Mouse (Mus musculus) bone marrow, adult 2 months (tissue): ENCODE measurements around the gene Cd80. TPM values are rescaled to one million over a fixed set of nuclear protein-coding genes. Genes with fewer than 3 reads are reported as not detected.
"Not testable (repeated sequence)": the region's sequence is repeated elsewhere in the genome, so short reads cannot be mapped to it uniquely, and the experiment has no call there.

ENCODE experiments used
- H3K27ac ChIP-seq: fragments of 200-500 bp; 2 replicates; pipeline ENCODE4 v1.5.1; 2012; ENCODE audit warnings: low read depth, mild to moderate bottlenecking, control low read depth, inconsistent platforms, low read length; ENCODE audit not compliant: control insufficient read depth, poor library complexity, insufficient read depth
- H3K4me1 ChIP-seq: fragments of 200-500 bp; 2 replicates; pipeline ENCODE4 v1.6.1; 2011; ENCODE audit warnings: low read length; ENCODE audit not compliant: control insufficient read depth, insufficient read depth
- H3K4me3 ChIP-seq: fragments of 200-500 bp; replicated peaks from 2 replicates; pipeline ENCODE3; 2011; ENCODE audit warnings: mild to moderate bottlenecking, low read depth, low read length, control low read depth; ENCODE audit not compliant: control insufficient read depth
- CTCF ChIP-seq: fragments of 200-500 bp; IDR thresholded peaks from 2 replicates; pipeline ENCODE4 v1.5.1; 2011; ENCODE audit warnings: low read length, control low read depth; ENCODE audit not compliant: control insufficient read depth, insufficient read depth
- POLR2A ChIP-seq: fragments of 200-500 bp; IDR thresholded peaks from 2 replicates; pipeline ENCODE4 v1.6.1; 2011; ENCODE audit warnings: low read depth, mild to moderate bottlenecking, control low read depth, low read length, borderline replicate concordance; ENCODE audit not compliant: control insufficient read depth
- WGBS: fragments of 180-500 bp; shearing (Covaris S2); methylation state at CpG from one replicate; pipeline ENCODE4 v1.1.7; 2018; 5-methylcytosine and 5-hydroxymethylcytosine counted together
- polyA plus RNA-seq: library from polyadenylated mRNA; stranded (reverse); fragments of >200 nt; gene quantifications from 2 replicates; pipeline ENCODE4 v1.2.4, GENCODE M21; 2011; ENCODE audit warnings: low replicate concordance; ENCODE audit not compliant: missing spikeins, insufficient read depth, insufficient read length

The Cd80 gene
- polyA plus RNA-seq, 1 experiment = 1.6 TPM

GRCm38 (mm10) chr16:38443721-38444464 is 11.5 kb upstream of the Cd80 start:
- no peaks in the 10 kb centered on the region for H3K4me1 ChIP-seq
- 87% methylated on average over 7 of the region's 7 CpGs for WGBS
- H3K27ac ChIP-seq = no peak overlapping the region
- no peak overlapping the region for H3K4me3 ChIP-seq
- no peak for TF ChIP-seq POLR2A
- TF ChIP-seq CTCF = no peak

DNA sequence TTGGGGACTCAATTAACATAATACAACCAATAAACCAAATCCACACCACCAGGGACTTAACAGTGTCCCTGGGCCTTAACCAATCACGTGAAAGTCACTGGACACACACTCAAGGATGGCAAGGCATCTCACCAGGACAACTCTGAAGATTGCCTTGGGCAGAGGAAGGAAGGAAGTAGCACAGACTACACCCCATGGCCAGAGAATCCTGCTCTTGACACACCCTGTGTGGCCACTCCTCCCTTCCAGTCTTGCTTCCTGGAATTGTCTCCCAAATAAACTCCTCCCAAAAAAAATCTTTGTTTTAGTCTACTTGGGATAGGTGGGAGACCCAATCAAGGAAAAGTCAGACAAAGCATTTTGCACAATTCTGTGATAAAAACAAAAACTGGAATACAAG is 10.3 kb upstream of the Cd80 start:
- whole genome bisulfite sequencing = 89% methylated on average over 1 of the region's 1 CpGs
- Histone ChIP-seq H3K4me3 (no peak overlapping the region), H3K4me1 (no peaks in the 10 kb centered on the region), H3K27ac (no peak overlapping the region)
- TF ChIP-seq CTCF = no peak
- no peak for TF ChIP-seq POLR2A

DNA sequence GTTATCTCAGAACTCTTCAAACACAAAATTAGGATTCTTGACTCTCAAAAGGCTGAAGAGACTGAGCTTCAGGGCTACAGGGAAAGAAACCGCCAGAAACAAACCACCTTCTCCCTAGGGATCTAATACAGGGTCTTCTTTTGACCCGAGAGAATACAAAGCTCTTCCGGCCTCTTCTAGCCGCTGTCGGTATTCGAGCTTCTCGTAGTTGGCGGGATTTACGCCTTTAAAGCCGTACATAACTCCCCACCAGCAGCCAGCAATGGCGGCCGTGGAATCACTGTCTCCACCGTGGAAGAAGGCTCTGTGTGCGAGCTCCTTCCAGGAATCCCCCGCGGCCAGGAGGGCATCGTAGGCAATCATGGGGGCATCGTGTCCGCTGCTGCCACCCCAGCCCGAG is 9.8 kb upstream of the Cd80 start:
- H3K4me1 ChIP-seq = no peaks in the 10 kb centered on the region
- 94% methylated on average over 20 of the region's 20 CpGs for WGBS
- no peak overlapping the region for H3K4me3 ChIP-seq

DNA sequence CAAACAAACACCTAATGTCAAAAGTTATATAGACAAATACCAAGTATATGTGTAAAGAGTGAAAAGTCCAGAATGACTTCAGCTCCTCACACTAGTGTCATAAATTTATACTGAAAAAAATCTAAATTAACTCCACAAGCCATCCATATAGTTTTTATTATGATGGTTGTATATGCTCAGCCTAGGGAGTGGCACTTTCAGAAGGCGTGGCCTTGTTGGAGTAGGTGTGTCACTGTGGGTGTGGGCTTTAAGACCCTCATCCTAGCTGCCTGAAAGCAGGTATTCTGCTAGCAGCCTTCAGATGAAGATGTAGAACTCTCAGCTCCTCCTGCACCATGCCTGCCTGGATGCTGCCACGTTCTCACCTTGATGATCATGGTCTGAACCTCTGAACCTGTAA is 9.2 kb upstream of the Cd80 start:
- H3K4me1 ChIP-seq, H3K4me3 ChIP-seq, H3K27ac ChIP-seq: not testable (repeated sequence)
- 88% methylated on average over 2 of the region's 2 CpGs for WGBS

More for the DNA sequence above, 9.8 kb upstream of the Cd80 start:
- H3K27ac ChIP-seq = no peak overlapping the region
- TF ChIP-seq CTCF = no peak
- TF ChIP-seq POLR2A = no peak

DNA sequence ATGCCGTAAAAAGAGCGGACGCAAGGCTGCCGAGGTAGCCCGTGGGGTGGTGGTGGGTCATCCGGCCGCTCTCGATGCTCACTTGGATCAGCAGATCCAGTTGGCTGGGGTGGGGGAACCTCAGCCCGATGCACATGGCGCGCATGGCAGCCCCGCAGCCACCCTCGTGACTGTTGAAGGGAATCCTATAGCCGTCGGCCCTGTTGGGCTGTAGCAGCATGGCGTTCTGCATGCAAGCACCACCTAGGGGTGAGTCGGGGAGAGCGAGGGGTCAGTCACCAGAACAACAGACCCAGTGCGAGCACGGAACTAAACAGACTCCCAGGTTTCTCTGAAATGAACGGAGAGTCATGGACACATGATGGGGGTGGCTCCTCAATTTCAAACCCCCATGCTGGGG is 8.0 kb upstream of the Cd80 start:
- TF ChIP-seq CTCF = no peak
- TF ChIP-seq POLR2A = no peak
- Histone ChIP-seq H3K4me1 (no peaks in the 10 kb centered on the region), H3K27ac (no peak overlapping the region), H3K4me3 (no peak overlapping the region)
- 91% methylated on average over 21 of the region's 21 CpGs for WGBS

- Histone ChIP-seq H3K4me1 (no peaks in the 10 kb centered on the region), H3K4me3 (no peak overlapping the region), H3K27ac (no peak overlapping the region)
- TF ChIP-seq CTCF = no peak
- TF ChIP-seq POLR2A = no peak
- WGBS = 81% methylated on average over 12 of the region's 12 CpGs
Measured at GRCm38 (mm10) chr16:38448458-38448857, 6.9 kb upstream of the Cd80 start.

GRCm38 (mm10) chr16:38450707-38451106 is 4.7 kb upstream of the Cd80 start:
- WGBS = 85% methylated on average over 7 of the region's 7 CpGs
- TF ChIP-seq POLR2A (no peak), CTCF (no peak)
- no peaks in the 10 kb centered on the region for H3K4me1 ChIP-seq
- H3K4me3 ChIP-seq = no peak overlapping the region
- no peak overlapping the region for H3K27ac ChIP-seq

- no peak for TF ChIP-seq CTCF
- TF ChIP-seq POLR2A = no peak
- Histone ChIP-seq H3K4me3 (peak overlapping the region; percentile 89), H3K27ac (no peak overlapping the region), H3K4me1 (no peaks in the 10 kb centered on the region)
- 47% methylated on average over 12 of the region's 12 CpGs for WGBS
Measured at GRCm38 (mm10) chr16:38451421-38452205, 3.7 kb upstream of the Cd80 start.
